Mouse (Mus musculus) lung, postnatal 25 days (tissue): ENCODE results near the gene Fam213a.
"Not testable (repeated sequence)": the region's sequence is repeated elsewhere in the genome, so short reads cannot be mapped to it uniquely, and the experiment has no call there.

Experiments used
- DNase-seq: peaks from one replicate; pipeline ENCODE4 v3.0.0; 2022; ENCODE audit warnings: low spot score

The Fam213a gene

GRCm38 (mm10) chr14:41013630-41014613 lies at the start of gene Fam213a:
Gene Fam213a (minus strand): TSS chr14:41013788.
- DNase-seq, result peak; percentile 89

GRCm38 (mm10) chr14:41053190-41053589 lies 39.6 kb upstream of the Fam213a start:
- not testable (repeated sequence) for DNase-seq

- no peak for DNase-seq
These were observed 38.9 kb upstream of the Fam213a start for GRCm38 (mm10) chr14:41052481-41052880.

- no peak for DNase-seq
These were observed 36.9 kb upstream of the Fam213a start for GRCm38 (mm10) chr14:41050471-41050870.

DNA sequence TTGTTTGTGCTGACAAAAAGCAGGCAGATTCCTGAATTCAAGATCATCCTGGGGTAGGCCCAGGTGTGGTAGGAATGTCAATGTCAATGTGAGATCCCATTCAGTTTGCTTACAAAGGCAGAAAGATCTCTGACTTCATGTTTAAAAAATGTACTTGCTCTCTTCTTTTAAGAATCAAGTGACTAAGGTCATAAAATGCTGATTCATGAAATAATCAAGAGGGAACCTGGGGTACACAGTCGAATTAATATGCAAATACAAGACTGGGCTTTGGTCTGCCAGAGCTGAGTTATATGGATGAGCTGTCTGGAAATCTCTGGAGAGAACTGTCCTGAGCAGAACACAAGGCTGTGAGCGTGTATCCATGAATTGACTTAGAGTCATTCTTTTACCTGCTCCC lies 33.8 kb upstream of the Fam213a start:
- no peak for DNase-seq

GRCm38 (mm10) chr14:41035146-41035798 lies 21.7 kb upstream of the Fam213a start:
- DNase-seq, result peak; percentile 58

- peak; percentile 79 for DNase-seq
These were observed 19.8 kb upstream of the Fam213a start for GRCm38 (mm10) chr14:41033135-41034110.

DNA sequence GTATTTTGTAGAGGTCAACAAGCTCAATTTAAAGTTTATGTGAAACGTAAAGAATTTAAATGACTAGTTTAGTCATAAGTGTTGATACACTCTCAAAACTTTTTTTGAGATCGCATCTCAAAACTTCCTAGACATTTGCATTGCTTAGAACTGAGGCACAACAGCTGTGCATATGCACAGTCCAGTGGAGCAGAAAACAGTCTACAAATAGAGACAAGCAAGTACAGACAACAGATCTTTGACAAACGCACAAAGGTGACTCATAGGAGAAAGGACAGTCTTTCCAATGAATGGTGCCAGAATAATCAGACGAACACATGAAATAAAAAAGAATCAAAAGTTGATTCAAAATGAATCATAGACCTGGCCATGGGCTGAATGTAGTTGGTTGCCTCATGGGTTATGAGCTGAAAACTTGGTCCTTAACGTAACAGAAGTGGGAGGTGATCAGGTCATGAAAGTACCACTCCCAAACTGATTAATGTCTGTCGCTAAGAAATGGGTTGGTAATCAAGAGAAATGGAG lies 17.5 kb upstream of the Fam213a start:
- no peak for DNase-seq

GRCm38 (mm10) chr14:41029303-41029702 lies 15.7 kb upstream of the Fam213a start:
- no peak for DNase-seq

DNA sequence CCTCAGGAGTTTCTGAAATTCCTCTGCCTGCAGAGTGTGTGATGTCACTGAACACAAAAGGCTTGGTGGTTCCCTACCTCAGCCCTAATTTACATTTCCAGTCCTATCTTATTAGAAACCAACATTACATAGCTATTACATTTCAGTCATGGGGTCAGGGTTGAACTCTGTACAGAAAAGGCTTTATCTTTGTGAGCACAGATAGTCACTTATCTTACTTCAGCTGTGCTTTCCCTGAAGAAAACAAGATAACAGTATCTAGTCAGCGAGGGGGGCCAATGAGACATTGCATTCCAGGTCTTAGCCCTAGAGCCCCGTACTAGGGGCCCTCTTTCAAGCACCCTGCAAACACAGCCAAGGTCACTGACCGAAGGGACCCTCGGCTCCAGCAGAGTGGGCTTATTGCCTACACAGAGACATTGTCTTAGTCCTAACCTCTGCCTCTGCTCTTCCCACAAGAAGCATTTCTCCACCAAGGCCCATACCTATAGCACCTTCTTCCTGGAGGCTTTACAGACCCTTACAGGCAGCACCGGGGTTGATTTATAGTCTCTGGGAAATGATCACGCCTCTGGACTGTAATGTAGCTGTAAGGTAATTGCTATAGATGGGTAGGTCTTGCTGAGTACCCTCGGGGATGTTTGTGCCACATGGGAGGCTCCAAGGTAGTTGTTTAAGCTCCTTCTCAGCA lies 12.2 kb upstream of the Fam213a start:
- no peak for DNase-seq

DNA sequence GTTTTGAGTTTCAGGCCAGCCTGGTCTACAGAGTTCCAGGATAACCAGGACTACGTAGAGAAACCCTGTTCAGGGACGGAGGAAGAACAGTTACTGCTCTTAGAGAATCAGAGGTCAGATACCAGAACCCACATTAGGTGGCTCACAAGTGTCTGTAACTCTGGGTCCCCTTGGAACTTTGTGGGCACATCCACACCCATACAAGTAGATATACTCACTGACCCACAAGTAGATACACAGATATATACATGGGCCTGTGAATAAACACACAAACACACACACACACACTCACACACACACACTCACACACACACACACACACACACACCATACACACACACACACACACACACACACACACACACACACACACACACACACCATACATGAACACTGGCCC lies 11.5 kb upstream of the Fam213a start:
- DNase-seq, result no peak

DNA sequence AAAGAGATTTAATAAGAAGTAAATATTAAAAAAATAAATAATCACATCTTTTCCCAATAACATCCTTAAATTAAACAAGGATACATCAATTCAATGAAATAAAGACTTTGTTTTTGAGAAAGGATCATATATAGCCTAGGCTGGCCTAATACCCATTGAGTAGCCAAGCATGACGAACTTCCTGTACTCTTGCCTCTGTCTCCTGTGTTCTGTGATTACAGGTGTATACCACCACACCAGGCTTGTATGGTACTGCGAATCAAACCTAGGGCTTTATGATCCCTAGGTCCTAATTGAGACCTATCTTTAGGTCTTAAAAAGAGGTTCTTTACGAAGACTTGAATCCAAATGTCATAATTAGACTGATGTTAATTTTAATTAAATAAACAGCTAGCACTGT lies 7.7 kb upstream of the Fam213a start:
- no peak for DNase-seq

DNA sequence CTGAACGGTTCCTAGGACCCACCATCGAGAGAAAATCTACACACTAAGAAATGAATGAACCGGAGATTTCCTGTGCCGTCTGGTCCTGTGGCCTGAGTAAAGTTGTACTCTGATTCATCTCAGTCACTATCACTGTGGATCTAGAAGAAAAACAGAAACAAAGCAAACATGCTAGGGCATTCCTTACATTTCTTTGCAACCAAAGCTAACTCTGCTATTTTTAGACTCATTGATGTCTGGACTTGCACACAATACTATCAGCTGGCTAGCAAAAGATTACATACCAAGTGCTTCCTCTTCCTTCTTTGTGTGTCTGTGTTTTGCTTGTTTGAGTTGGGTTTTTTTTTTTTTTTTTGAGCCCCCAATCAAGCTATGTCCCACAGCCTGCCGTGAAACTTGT lies 3.9 kb upstream of the Fam213a start:
- no peak for DNase-seq

- DNase-seq, result no peak
These were observed 1.2 kb upstream of the Fam213a start for GRCm38 (mm10) chr14:41014701-41015240.

DNA sequence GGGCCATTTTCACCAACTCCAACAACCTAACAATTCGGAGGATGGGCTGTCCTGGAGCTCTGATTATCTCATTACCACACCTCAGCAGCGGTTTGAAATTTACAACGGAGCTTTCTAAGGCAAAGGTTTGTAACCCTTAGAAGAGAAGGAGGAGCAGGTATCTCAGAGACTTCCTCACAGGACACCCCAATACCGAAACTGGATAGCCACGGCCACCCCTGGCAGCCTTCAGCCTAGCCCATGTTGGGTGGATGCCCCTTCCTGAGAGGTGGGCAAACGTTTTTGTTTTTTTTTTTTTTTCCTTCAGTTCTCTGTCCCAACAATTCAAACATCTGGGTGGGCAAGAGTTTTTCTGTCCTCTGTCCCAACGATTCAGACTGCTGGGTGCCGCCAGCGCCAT lies 445 bp downstream of the Fam213a start:
- DNase-seq, result no peak

DNA sequence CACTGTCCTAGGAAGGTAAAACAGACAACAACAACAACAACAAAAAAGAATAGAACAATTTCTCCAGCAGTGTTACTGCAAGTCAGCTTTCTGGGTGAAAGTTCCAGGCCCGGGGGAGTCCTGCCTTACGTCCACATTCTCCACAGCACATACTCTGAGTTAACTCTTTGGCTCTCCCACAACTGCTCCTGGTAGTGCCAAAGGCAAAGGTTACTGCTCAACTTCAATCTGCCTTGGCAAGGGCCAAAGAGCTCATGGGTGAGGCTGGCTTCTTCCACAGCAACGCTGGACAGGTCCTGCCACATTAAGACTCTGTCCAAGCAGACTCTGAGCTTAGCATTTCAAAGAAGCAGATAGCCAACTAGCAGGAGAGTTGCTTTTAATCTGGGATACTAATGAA lies 1.7 kb downstream of the Fam213a start:
- DNase-seq, result no peak

- DNase-seq, result no peak
These were observed 5.5 kb downstream of the Fam213a start for GRCm38 (mm10) chr14:41008138-41008537.

- DNase-seq, result no peak
These were observed 5.9 kb downstream of the Fam213a start for GRCm38 (mm10) chr14:41007641-41008040.

DNA sequence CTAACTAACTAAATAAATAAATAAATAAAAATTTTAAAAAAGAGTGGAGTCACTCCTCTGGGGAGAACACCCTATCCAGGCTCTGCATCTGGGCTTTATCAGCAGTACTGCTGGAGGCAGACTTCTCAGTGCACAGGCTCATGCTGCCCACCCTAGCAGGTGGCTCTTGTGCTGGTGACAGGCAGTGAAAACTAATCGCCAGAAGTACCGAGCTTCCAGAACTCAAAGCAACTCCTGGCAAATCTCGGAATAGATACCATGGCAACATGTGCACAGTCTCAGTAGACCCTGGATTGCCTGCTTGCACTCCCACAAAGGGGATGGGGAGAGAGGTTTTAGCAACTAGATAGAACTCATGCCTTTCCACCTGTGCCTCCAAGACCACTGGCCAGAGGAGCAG lies 6.7 kb downstream of the Fam213a start:
- no peak for DNase-seq

- DNase-seq, result no peak
These were observed 7.3 kb downstream of the Fam213a start for GRCm38 (mm10) chr14:41006263-41006662.

- DNase-seq, result no peak
These were observed 7.9 kb downstream of the Fam213a start for GRCm38 (mm10) chr14:41005716-41006115.
